Mouse (Mus musculus) testis, adult 2 months (tissue): ENCODE results near the gene Hpse2.
"Not testable (repeated sequence)": the region's sequence is repeated elsewhere in the genome, so short reads cannot be mapped to it uniquely, and the experiment has no call there.

Source experiments
- CTCF ChIP-seq: fragments of 200-500 bp; IDR thresholded peaks from 2 replicates; pipeline ENCODE4 v1.5.1; 2012; ENCODE audit warnings: low read depth, mild to moderate bottlenecking, inconsistent platforms, low read length, moderate library complexity; ENCODE audit not compliant: control insufficient read depth, insufficient read depth, insufficient replicate concordance
- POLR2A ChIP-seq: fragments of 200-500 bp; IDR thresholded peaks from 2 replicates; pipeline ENCODE4 v1.6.1; 2012; ENCODE audit warnings: low read depth, mild to moderate bottlenecking, inconsistent platforms, low read length, moderate library complexity; ENCODE audit not compliant: control insufficient read depth

DNA sequence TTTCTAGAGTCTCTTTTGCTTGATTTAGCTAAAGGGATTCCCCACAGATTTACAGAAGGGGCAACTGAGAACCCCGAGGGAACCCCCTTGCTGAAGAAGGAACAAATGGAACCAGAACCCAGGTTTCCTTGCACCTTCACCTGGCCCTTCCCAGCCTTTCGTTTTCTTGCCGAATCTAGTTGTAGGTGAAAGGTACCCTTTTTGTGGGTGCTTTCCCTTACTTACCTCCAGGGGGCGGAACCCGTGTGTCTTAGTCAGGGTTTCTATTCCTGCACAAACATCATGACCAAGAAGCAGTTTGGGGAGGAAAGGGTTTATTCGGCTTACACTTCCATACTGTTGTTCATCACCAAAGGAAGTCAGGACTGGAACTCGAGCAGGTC, 608.0 kb downstream of the Hpse2 start:
- not testable (repeated sequence) for TF ChIP-seq CTCF, POLR2A
